Mouse (Mus musculus) liver, postnatal 0 days (tissue): Measurements from ENCODE around the gene Grk4. TPM values are rescaled to one million over a fixed set of nuclear protein-coding genes. Genes with fewer than 3 reads are reported as not detected.

Source experiments
- ATAC-seq: fragments of 200-750 bp; cut with Nextera tagmentation; 2 replicates; pipeline ENCODE4 v1.8.0; 2017; ENCODE audit warnings: mild to moderate bottlenecking, moderate library complexity
- DNase-seq: peaks from one replicate; pipeline ENCODE4 v3.0.0-alpha.2; 2016
- H3K27ac ChIP-seq: fragments of 300-500 bp; sonication (generic); 2 replicates; pipeline ENCODE4 v1.5.1; 2014; ENCODE audit warnings: antibody characterized with exemption, moderate library complexity, mild to moderate bottlenecking, low read depth
- H3K27me3 ChIP-seq: fragments of 300-500 bp; sonication (generic); 2 replicates; pipeline ENCODE4 v1.6.1; 2014; ENCODE audit warnings: low read length, control low read depth, mixed read lengths; ENCODE audit not compliant: insufficient read depth
- H3K36me3 ChIP-seq: fragments of 300-500 bp; sonication (generic); replicated peaks from 2 replicates; pipeline ENCODE4 v1.6.1; 2014; ENCODE audit warnings: mild to moderate bottlenecking, control low read depth, low read length, moderate library complexity, mixed read lengths; ENCODE audit not compliant: insufficient read depth
- H3K4me1 ChIP-seq: fragments of 300-500 bp; sonication (generic); 2 replicates; pipeline ENCODE4 v1.6.1; 2014; ENCODE audit warnings: antibody characterized with exemption, mild to moderate bottlenecking, control low read depth; ENCODE audit not compliant: insufficient read depth
- H3K4me2 ChIP-seq: fragments of 300-500 bp; sonication (generic); 2 replicates; pipeline ENCODE4 v1.6.1; 2014; ENCODE audit warnings: low read depth, mild to moderate bottlenecking, low read length, moderate library complexity, mixed read lengths
- H3K4me3 ChIP-seq: fragments of 300-500 bp; sonication (generic); 2 replicates; pipeline ENCODE4 v1.5.1; 2014; ENCODE audit warnings: low read depth, low read length
- H3K9ac ChIP-seq: fragments of 300-500 bp; sonication (generic); replicated peaks from 2 replicates; pipeline ENCODE4 v1.6.1; 2014; ENCODE audit warnings: mild to moderate bottlenecking, moderate library complexity
- H3K9me3 ChIP-seq: fragments of 300-500 bp; sonication (generic); 2 replicates; pipeline ENCODE4 v1.6.1; 2016; ENCODE audit warnings: mild to moderate bottlenecking, control low read depth, low read length, mixed read lengths
- CTCF ChIP-seq: sonication (generic); IDR thresholded peaks from 2 replicates; pipeline ENCODE4 v1.5.1; 2016; ENCODE audit warnings: antibody characterized with exemption, low read depth
- EP300 ChIP-seq: IDR thresholded peaks from 2 replicates; pipeline ENCODE4 v1.6.1; 2016; ENCODE audit warnings: antibody characterized with exemption, low read depth, mild to moderate bottlenecking
- WGBS: fragments of 180-500 bp; shearing (Covaris S2); extraction: QIAGEN DNeasy Blood & Tissue Kit; methylation state at CpG from one replicate; pipeline ENCODE4 v1.1.7; 2014; ENCODE audit not compliant: insufficient replicate concordance; 5-methylcytosine and 5-hydroxymethylcytosine counted together
- polyA plus RNA-seq: library from polyadenylated mRNA; unstranded; fragments of >200 nt; fragmentation: Nextera tagmentation; extraction: Ambion mirVana; gene quantifications from 2 replicates; pipeline ENCODE4 v1.2.1, GENCODE M21; 2015

The Grk4 gene
- polyA plus RNA-seq, 1 experiment from 2014 or later: 0.34 TPM

- Histone ChIP-seq H3K27ac (no peak overlapping the region), H3K36me3 (no peaks in the 10 kb centered on the region), H3K4me3 (no peak overlapping the region), H3K9ac (no peak overlapping the region), H3K4me2 (no peak overlapping the region), H3K4me1 (no peaks in the 10 kb centered on the region), H3K9me3 (no peaks in the 10 kb centered on the region), H3K27me3 (no peaks in the 10 kb centered on the region)
- 24% methylated on average over 1 of the region's 1 CpGs for WGBS
- no peak for ATAC-seq
- DNase-seq: no peak
- TF ChIP-seq EP300 (peak; percentile 59; the same call in 1 of the 2 replicates), CTCF (no peak)
These were observed 70.1 kb downstream of the Grk4 start for GRCm38 (mm10) chr5:34730255-34730654.

GRCm38 (mm10) chr5:34751477-34751876, 91.3 kb downstream of the Grk4 start:
- Histone ChIP-seq H3K4me2 (no peak overlapping the region), H3K27ac (no peak overlapping the region), H3K4me3 (no peak overlapping the region), H3K27me3 (no peaks in the 10 kb centered on the region), H3K9me3 (no peaks in the 10 kb centered on the region), H3K9ac (no peak overlapping the region), H3K36me3 (no peaks in the 10 kb centered on the region), H3K4me1 (no peaks in the 10 kb centered on the region)
- ATAC-seq (no peak), DNase-seq (no peak)
- 46% methylated on average over 3 of the region's 3 CpGs for WGBS
- no peak for TF ChIP-seq EP300
- peak; percentile 51 for TF ChIP-seq CTCF

GRCm38 (mm10) chr5:34758762-34759161, 98.6 kb downstream of the Grk4 start:
- no peak overlapping the region for H3K27ac ChIP-seq
- no peak for ATAC-seq
- no peaks in the 10 kb centered on the region for H3K9me3 ChIP-seq
- H3K36me3 ChIP-seq: no peaks in the 10 kb centered on the region
- no peak for TF ChIP-seq EP300
- no peak for TF ChIP-seq CTCF
- H3K27me3 ChIP-seq: no peaks in the 10 kb centered on the region
- H3K4me1 ChIP-seq: peaks cover 15% of the 10 kb centered on the region
- H3K4me2 ChIP-seq: no peak overlapping the region
- no peak for DNase-seq
- 90% methylated on average over 1 of the region's 1 CpGs for WGBS
- no peak overlapping the region for H3K9ac ChIP-seq
- no peak overlapping the region for H3K4me3 ChIP-seq

- WGBS: 1% methylated on average over 19 of the region's 19 CpGs
- Histone ChIP-seq H3K36me3 (no peaks in the 10 kb centered on the region), H3K27ac (peak overlapping the region; percentile 85), H3K4me3 (peak overlapping the region; percentile 89), H3K4me1 (peaks cover 15% of the 10 kb centered on the region), H3K4me2 (peak overlapping the region; percentile 95), H3K27me3 (no peaks in the 10 kb centered on the region), H3K9ac (peak overlapping the region; percentile 98), H3K9me3 (no peaks in the 10 kb centered on the region)
- ATAC-seq (peak; percentile 18; the same call in 1 of the 2 replicates), DNase-seq (no peak)
- TF ChIP-seq EP300 (no peak), CTCF (no peak)
These were observed 100.8 kb downstream of the Grk4 start for GRCm38 (mm10) chr5:34760850-34761508.

GRCm38 (mm10) chr5:34761509-34761908, 101.3 kb downstream of the Grk4 start, which contains the start of gene Htt:
TSS of gene Htt (plus strand) at chr5:34761740.
- Histone ChIP-seq H3K27me3 (no peaks in the 10 kb centered on the region), H3K4me3 (peak within 1 kb of the TSS; percentile 89), H3K4me1 (peaks cover 15% of the 10 kb centered on the region), H3K27ac (peak within 1 kb of the TSS; percentile 85), H3K4me2 (peak within 1 kb of the TSS; percentile 95), H3K36me3 (no peaks in the 10 kb centered on the region), H3K9ac (peak within 1 kb of the TSS; percentile 98), H3K9me3 (no peaks in the 10 kb centered on the region)
- TF ChIP-seq CTCF (peak; percentile 22; the same call in 1 of the 2 replicates), EP300 (no peak; the same call in 1 of the 2 replicates)
- ATAC-seq (peak; percentile 96), DNase-seq (peak; percentile 95)
- WGBS: under 1% methylated on average over 35 of the region's 35 CpGs

GRCm38 (mm10) chr5:34761934-34762611, 101.9 kb downstream of the Grk4 start:
- Histone ChIP-seq H3K9ac (peak overlapping the region; percentile 98), H3K27ac (peak overlapping the region; percentile 85), H3K36me3 (no peaks in the 10 kb centered on the region), H3K9me3 (no peaks in the 10 kb centered on the region), H3K4me2 (peak overlapping the region; percentile 95), H3K4me1 (peaks cover 15% of the 10 kb centered on the region), H3K4me3 (peak overlapping the region; percentile 89), H3K27me3 (no peaks in the 10 kb centered on the region)
- ATAC-seq (peak; percentile 58), DNase-seq (peak; percentile 54)
- WGBS: under 1% methylated on average over 46 of the region's 54 CpGs
- TF ChIP-seq CTCF (no peak), EP300 (no peak)
